Mouse (Mus musculus) small intestine, adult 2 months (tissue): ENCODE results near the gene Fgf13.

Experiments
- CTCF ChIP-seq: fragments of 200-500 bp; IDR thresholded peaks from 2 replicates; pipeline ENCODE4 v1.5.1; 2012; ENCODE audit warnings: low read depth, mild to moderate bottlenecking, control low read depth, inconsistent platforms, low read length, moderate library complexity, mixed read lengths; ENCODE audit not compliant: insufficient replicate concordance, insufficient read length; ENCODE audit errors: extremely low read depth
- POLR2A ChIP-seq: fragments of 200-500 bp; IDR thresholded peaks from 2 replicates; pipeline ENCODE4 v1.6.1; 2012; ENCODE audit warnings: low read depth, mild to moderate bottlenecking, control low read depth, inconsistent platforms, low read length, moderate library complexity

- TF ChIP-seq CTCF (no peak), POLR2A (no peak)
Observed at GRCm38 (mm10) chrX:59251576-59251975, 316.3 kb downstream of the Fgf13 start.
